Mouse (Mus musculus) inflammation-experienced regulatory T-cells (primary cell): ENCODE measurements around the gene Phyh. TPM values are rescaled to one million over a fixed set of nuclear protein-coding genes. Genes with fewer than 3 reads are reported as not detected.

Experiments
- polyA plus RNA-seq, 2 experiments: library from polyadenylated mRNA; unstranded; fragments of 100-300 nt; shearing (Covaris generic); gene quantifications; one replicate each; pipeline ENCODE4 v1.2.1; 2017

The Phyh gene
- polyA plus RNA-seq = 10 to 100 TPM; 73.5 to 87.3 TPM

DNA sequence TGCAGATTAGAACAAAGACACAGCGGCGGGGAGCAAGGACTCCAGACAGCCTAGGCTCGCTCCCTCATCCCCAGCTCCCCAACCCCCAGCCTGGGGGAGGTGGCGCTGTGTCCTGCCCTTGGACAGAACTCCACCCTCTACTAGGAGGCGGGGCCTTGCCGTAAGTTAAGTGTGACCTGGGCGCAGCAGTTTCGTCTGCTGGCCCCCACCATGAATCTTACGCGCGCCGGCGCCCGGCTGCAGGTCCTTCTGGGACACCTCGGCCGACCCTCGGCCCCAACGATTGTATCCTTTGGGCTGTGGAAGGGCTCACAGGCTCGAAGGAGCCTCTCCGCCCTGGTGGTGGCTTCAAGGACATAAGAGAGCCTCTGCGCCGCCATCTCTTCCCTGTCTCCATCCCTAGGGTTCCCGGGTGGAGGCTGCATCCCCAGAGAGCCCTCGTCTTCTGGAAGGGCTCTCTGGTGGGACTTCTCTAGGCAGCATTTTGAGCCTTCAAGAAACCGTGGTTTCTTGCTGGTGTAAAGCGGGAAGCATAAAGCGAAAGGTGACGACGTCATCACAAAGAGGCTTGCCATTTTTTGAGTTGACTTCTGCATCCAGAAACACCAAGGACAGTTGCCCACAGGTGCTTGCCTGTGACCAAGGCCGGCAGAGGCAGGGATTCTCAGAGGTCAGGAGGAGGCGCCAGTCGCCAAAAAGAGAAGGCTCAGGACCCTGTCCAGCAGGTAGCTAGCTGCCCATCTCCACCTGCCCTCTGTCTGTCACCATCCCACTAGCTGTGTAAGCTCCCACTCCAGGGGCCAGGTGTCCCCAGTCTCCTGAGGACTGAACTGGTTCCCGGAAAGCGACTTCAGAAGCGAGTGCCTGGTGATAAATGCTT is at the start of gene Phyh:
TSS of gene Phyh (plus strand) at position 160 of the 880 bp plus-strand sequence.

GRCm38 (mm10) chr2:4881350-4882248 is 37.2 kb upstream of the Phyh start, which contains the start of gene Sephs1:
TSS of gene Sephs1 (plus strand) at chr2:4881564.

DNA sequence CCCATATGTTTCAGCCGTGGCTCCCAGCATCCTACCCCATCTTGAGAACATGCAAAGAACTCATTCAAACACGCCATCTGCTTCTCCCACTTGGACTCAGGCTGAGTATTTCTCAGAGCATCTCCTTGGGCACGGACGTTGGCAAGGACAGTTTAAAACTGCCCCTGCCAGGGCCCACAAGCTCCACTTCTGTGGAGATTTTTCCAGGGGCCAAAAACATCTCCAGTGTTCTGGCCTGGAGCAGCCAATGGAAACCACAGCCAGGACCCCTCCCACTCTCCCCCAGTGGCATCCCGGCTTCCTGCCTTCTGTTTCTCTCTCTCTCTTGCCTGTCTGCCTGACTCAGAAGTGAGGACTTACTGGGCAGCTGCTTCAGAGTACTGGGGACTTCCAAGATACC is 57.0 kb downstream of the Phyh start, which contains the start of gene Ucma:
TSS of gene Ucma (plus strand) at position 316 of the 400 bp plus-strand sequence.

Other genes with a start within 250 kb of the Phyh start
- under 1 TPM; 0.07 to 0.71 TPM for gene Bend7, start 201.2 kb upstream of the Phyh start, polyA plus RNA-seq
- 10 to 100 TPM; 26.7 to 27.5 TPM for gene Sephs1, start 37.5 kb upstream of the Phyh start, polyA plus RNA-seq
- gene Ucma, start 57.1 kb downstream of the Phyh start, polyA plus RNA-seq = under 1 TPM in 1 of 2 experiments, not detected in 1; 0.94 TPM
- gene Mcm10, start 93.8 kb downstream of the Phyh start, polyA plus RNA-seq = 1 to 10 TPM in 1 of 2 experiments, under 1 TPM in 1; 0.93 to 3.7 TPM
- gene Optn, start 145.0 kb downstream of the Phyh start, polyA plus RNA-seq = 1 to 10 TPM; 1.3 to 2.1 TPM
- gene Ccdc3, start 218.8 kb downstream of the Phyh start, polyA plus RNA-seq = under 1 TPM; 0.13 to 0.82 TPM